Mouse (Mus musculus): ENCODE data around the gene Crybg3. TPM values are rescaled to one million over a fixed set of nuclear protein-coding genes. Genes with fewer than 3 reads are reported as not detected.

The Crybg3 gene
- polyA plus RNA-seq, 1 experiment from 2014 or later: 6.3 TPM

GRCm38 (mm10) chr16:59549631-59550030 lies 51.1 kb downstream of the Crybg3 start:
- H3K27me3 ChIP-seq (ENCODE audit: control insufficient read depth, insufficient read depth, low read length): no peaks in the 10 kb centered on the region
- 90% methylated on average over 15 of the region's 15 CpGs for WGBS
- no peak for ATAC-seq (ENCODE audit: low FRiP score, low TSS enrichment)

GRCm38 (mm10) chr16:59548582-59548947 lies 52.2 kb downstream of the Crybg3 start:
- Histone ChIP-seq H3K27ac (replicated peaks) (no peak overlapping the region; the same call in 1 of the 2 replicates), H3K27me3 (ENCODE audit: control insufficient read depth, insufficient read depth, low read length) (no peaks in the 10 kb centered on the region), H3K36me3 (ENCODE audit: control insufficient read depth, insufficient read depth, low read length) (no peaks in the 10 kb centered on the region), H3K4me1 (replicated peaks; ENCODE audit: control insufficient read depth, insufficient read depth) (peaks cover 4% of the 10 kb centered on the region; the same call in 1 of the 2 replicates), H3K9me3 (ENCODE audit: control insufficient read depth, low read length) (no peaks in the 10 kb centered on the region), H3K9ac (ENCODE audit: low read length) (no peak overlapping the region), H3K4me3 (ENCODE audit: low read depth, low read length) (no peak overlapping the region), H3K4me2 (replicated peaks; ENCODE audit: low read depth) (no peak overlapping the region)
- WGBS: 80% methylated on average over 4 of the region's 4 CpGs
- TF ChIP-seq CTCF (IDR thresholded peaks at IDR 0.05; ENCODE audit: low read depth): no peak
- no peak for TF ChIP-seq EP300 (optimal IDR thresholded peaks at IDR 0.05)
- ATAC-seq (ENCODE audit: low FRiP score, low TSS enrichment) (no peak), DNase-seq (ENCODE audit: low spot score) (no peak)

More at GRCm38 (mm10) chr16:59549631-59550030, 51.1 kb downstream of the Crybg3 start:
- Histone ChIP-seq H3K36me3 (ENCODE audit: control insufficient read depth, insufficient read depth, low read length) (peaks cover 8% of the 10 kb centered on the region), H3K4me1 (replicated peaks; ENCODE audit: control insufficient read depth, insufficient read depth) (peaks cover 4% of the 10 kb centered on the region; the same call in 1 of the 2 replicates), H3K9me3 (ENCODE audit: control insufficient read depth, low read length) (no peaks in the 10 kb centered on the region), H3K27ac (replicated peaks) (0 out of 2 replicates have a peak overlapping the region, but pooled peaks have one; percentile 13), H3K4me3 (ENCODE audit: low read depth, low read length) (no peak overlapping the region), H3K4me2 (replicated peaks; ENCODE audit: low read depth) (no peak overlapping the region), H3K9ac (ENCODE audit: low read length) (no peak overlapping the region)
- TF ChIP-seq EP300 (optimal IDR thresholded peaks at IDR 0.05) (no peak), CTCF (IDR thresholded peaks at IDR 0.05; ENCODE audit: low read depth) (no peak)
- no peak for DNase-seq (ENCODE audit: low spot score)

- Histone ChIP-seq H3K36me3 (ENCODE audit: control insufficient read depth, insufficient read depth, low read length) (0 out of 2 replicates have a peak, but pooled peaks cover under 1% of the 10 kb centered on the region), H3K4me2 (replicated peaks; ENCODE audit: low read depth) (no peak overlapping the region), H3K4me1 (replicated peaks; ENCODE audit: control insufficient read depth, insufficient read depth) (peaks cover 4% of the 10 kb centered on the region; the same call in 1 of the 2 replicates), H3K4me3 (ENCODE audit: low read depth, low read length) (no peak overlapping the region), H3K27me3 (ENCODE audit: control insufficient read depth, insufficient read depth, low read length) (no peaks in the 10 kb centered on the region), H3K9me3 (ENCODE audit: control insufficient read depth, low read length) (no peaks in the 10 kb centered on the region), H3K27ac (replicated peaks) (peak overlapping the region; percentile 56), H3K9ac (ENCODE audit: low read length) (no peak overlapping the region)
- no peak for TF ChIP-seq EP300 (optimal IDR thresholded peaks at IDR 0.05)
- no peak for TF ChIP-seq CTCF (IDR thresholded peaks at IDR 0.05; ENCODE audit: low read depth)
- peak; percentile 64 for ATAC-seq (ENCODE audit: low FRiP score, low TSS enrichment)
- WGBS: 38% methylated on average over 14 of the region's 14 CpGs
- peak; percentile 81 for DNase-seq (ENCODE audit: low spot score)
Observed at GRCm38 (mm10) chr16:59547887-59548581, 52.7 kb downstream of the Crybg3 start.

- WGBS: 51% methylated on average over 4 of the region's 4 CpGs
- H3K27ac ChIP-seq (replicated peaks): no peak overlapping the region; the same call in 1 of the 2 replicates
- H3K36me3 ChIP-seq (ENCODE audit: control insufficient read depth, insufficient read depth, low read length): 0 out of 2 replicates have a peak, but pooled peaks cover 3% of the 10 kb centered on the region
- TF ChIP-seq EP300 (optimal IDR thresholded peaks at IDR 0.05) (no peak), CTCF (IDR thresholded peaks at IDR 0.05; ENCODE audit: low read depth) (no peak)
- no peak overlapping the region for H3K4me2 ChIP-seq (replicated peaks; ENCODE audit: low read depth)
- H3K4me1 ChIP-seq (replicated peaks; ENCODE audit: control insufficient read depth, insufficient read depth): peaks cover 4% of the 10 kb centered on the region; the same call in 1 of the 2 replicates
- H3K4me3 ChIP-seq (ENCODE audit: low read depth, low read length): no peak overlapping the region
- DNase-seq (ENCODE audit: low spot score): no peak
- H3K9me3 ChIP-seq (ENCODE audit: control insufficient read depth, low read length): no peaks in the 10 kb centered on the region
- no peaks in the 10 kb centered on the region for H3K27me3 ChIP-seq (ENCODE audit: control insufficient read depth, insufficient read depth, low read length)
- H3K9ac ChIP-seq (ENCODE audit: low read length): no peak overlapping the region
- no peak for ATAC-seq (ENCODE audit: low FRiP score, low TSS enrichment)
Observed at GRCm38 (mm10) chr16:59547466-59547865, 53.3 kb downstream of the Crybg3 start.

- Histone ChIP-seq H3K4me3 (ENCODE audit: low read depth, low read length) (no peak overlapping the region), H3K9ac (ENCODE audit: low read length) (no peak overlapping the region), H3K27ac (replicated peaks) (no peak overlapping the region), H3K27me3 (ENCODE audit: control insufficient read depth, insufficient read depth, low read length) (no peaks in the 10 kb centered on the region), H3K4me2 (replicated peaks; ENCODE audit: low read depth) (no peak overlapping the region), H3K9me3 (ENCODE audit: control insufficient read depth, low read length) (no peaks in the 10 kb centered on the region), H3K4me1 (replicated peaks; ENCODE audit: control insufficient read depth, insufficient read depth) (peaks cover 4% of the 10 kb centered on the region; the same call in 1 of the 2 replicates), H3K36me3 (ENCODE audit: control insufficient read depth, insufficient read depth, low read length) (peaks cover 4% of the 10 kb centered on the region; the same call in 1 of the 2 replicates)
- ATAC-seq (ENCODE audit: low FRiP score, low TSS enrichment): no peak
- WGBS: 60% methylated on average over 2 of the region's 2 CpGs
- no peak for DNase-seq (ENCODE audit: low spot score)
- TF ChIP-seq CTCF (IDR thresholded peaks at IDR 0.05; ENCODE audit: low read depth): no peak
- no peak for TF ChIP-seq EP300 (optimal IDR thresholded peaks at IDR 0.05)
Observed at GRCm38 (mm10) chr16:59545360-59545759, 55.4 kb downstream of the Crybg3 start.

- TF ChIP-seq EP300 (optimal IDR thresholded peaks at IDR 0.05) (no peak), CTCF (IDR thresholded peaks at IDR 0.05; ENCODE audit: low read depth) (no peak)
Observed at GRCm38 (mm10) chr16:59541382-59541781, 59.4 kb downstream of the Crybg3 start.

More at GRCm38 (mm10) chr16:59541382-59541781, 59.4 kb downstream of the Crybg3 start:
- Histone ChIP-seq H3K9ac (ENCODE audit: low read length) (no peak overlapping the region), H3K9me3 (ENCODE audit: control insufficient read depth, low read length) (no peaks in the 10 kb centered on the region), H3K27me3 (ENCODE audit: control insufficient read depth, insufficient read depth, low read length) (no peaks in the 10 kb centered on the region), H3K27ac (replicated peaks) (no peak overlapping the region), H3K4me1 (replicated peaks; ENCODE audit: control insufficient read depth, insufficient read depth) (no peaks in the 10 kb centered on the region; the same call in 1 of the 2 replicates), H3K4me2 (replicated peaks; ENCODE audit: low read depth) (no peak overlapping the region), H3K36me3 (ENCODE audit: control insufficient read depth, insufficient read depth, low read length) (peaks cover 6% of the 10 kb centered on the region; the same call in 1 of the 2 replicates), H3K4me3 (ENCODE audit: low read depth, low read length) (no peak overlapping the region)
- 80% methylated on average over 4 of the region's 4 CpGs for WGBS
- DNase-seq (ENCODE audit: low spot score): no peak
- no peak for ATAC-seq (ENCODE audit: low FRiP score, low TSS enrichment)
